Mouse (Mus musculus): ENCODE measurements around the gene Prpf18. TPM values are rescaled to one million over a fixed set of nuclear protein-coding genes. Genes with fewer than 3 reads are reported as not detected.

The Prpf18 gene
- total and polyA plus RNA-seq, 2 experiments from 2014 or later, result 24.3 to 24.5 TPM

DNA sequence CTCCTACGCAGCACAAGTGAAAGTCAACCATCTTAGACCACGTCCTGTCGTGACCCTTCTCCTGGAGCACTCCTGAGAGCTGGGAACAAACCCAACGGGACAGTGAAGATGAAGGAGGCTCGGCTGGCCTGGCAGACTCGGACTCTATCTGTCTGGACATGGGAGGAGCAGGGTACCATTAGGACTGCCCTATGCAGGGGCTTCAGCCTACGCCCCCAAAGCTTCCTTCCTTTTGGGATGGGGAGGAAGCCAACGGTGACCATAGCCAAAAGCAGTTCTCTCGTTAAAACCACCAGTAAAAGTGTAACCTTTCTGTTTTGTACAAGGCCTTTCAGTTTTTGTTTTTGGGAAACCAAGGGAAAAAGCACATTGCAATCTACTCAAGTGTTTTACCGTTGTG is 40.2 kb downstream of the Prpf18 start:
- H3K4me1 ChIP-seq (ENCODE audit: control insufficient read depth, insufficient read depth), result peaks cover 3% of the 10 kb centered on the region; the same call in 1 of the 2 replicates
- TF ChIP-seq EP300 (IDR thresholded peaks at IDR 0.05; ENCODE audit: low read depth) (no peak), CTCF (IDR thresholded peaks at IDR 0.05; ENCODE audit: low read depth) (no peak)
- H3K9me3 ChIP-seq (replicated peaks; ENCODE audit: control insufficient read depth, low read length), result no peaks in the 10 kb centered on the region
- ATAC-seq (ENCODE audit: insufficient read depth, low read depth) (no peak), DNase-seq (ENCODE audit: low spot score) (no peak)
- WGBS, result 80% methylated on average over 10 of the region's 10 CpGs
- H3K36me3 ChIP-seq (replicated peaks; ENCODE audit: control insufficient read depth, insufficient read depth, low read length), result peaks cover 63% of the 10 kb centered on the region
- H3K27ac ChIP-seq (ENCODE audit: low read depth), result no peak overlapping the region
- H3K4me2 ChIP-seq (ENCODE audit: low read depth, low read length), result no peak overlapping the region
- H3K4me3 ChIP-seq (ENCODE audit: low read depth, low read length), result no peak overlapping the region
- no peaks in the 10 kb centered on the region for H3K27me3 ChIP-seq (ENCODE audit: control insufficient read depth, insufficient read depth, low read length)
- H3K9ac ChIP-seq (replicated peaks; ENCODE audit: low read depth, low read length), result no peak overlapping the region

DNA sequence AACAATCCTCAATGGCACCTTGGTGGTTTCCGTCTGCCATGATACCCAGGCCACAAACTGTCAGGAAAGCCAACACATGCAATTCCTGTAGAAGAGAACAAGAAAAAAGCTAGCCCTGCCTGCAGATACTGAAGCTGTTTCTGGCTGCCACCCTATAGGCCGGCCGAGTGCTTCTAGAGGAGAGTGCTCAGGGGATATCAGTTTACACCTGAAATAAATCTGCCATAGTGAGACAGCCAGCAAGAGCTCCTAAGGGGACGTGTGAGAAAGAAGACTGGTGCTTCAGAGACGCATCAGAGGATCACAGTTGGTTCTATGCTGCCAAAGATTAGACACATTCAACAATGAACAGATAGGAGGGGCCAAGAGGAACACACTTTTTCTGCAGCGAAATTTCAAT is 40.6 kb downstream of the Prpf18 start:
- no peaks in the 10 kb centered on the region for H3K9me3 ChIP-seq (replicated peaks; ENCODE audit: control insufficient read depth, low read length)
- H3K27ac ChIP-seq (ENCODE audit: low read depth), result no peak overlapping the region
- H3K4me2 ChIP-seq (ENCODE audit: low read depth, low read length), result no peak overlapping the region
- peaks cover 67% of the 10 kb centered on the region for H3K36me3 ChIP-seq (replicated peaks; ENCODE audit: control insufficient read depth, insufficient read depth, low read length)
- H3K4me1 ChIP-seq (ENCODE audit: control insufficient read depth, insufficient read depth), result peaks cover 3% of the 10 kb centered on the region; the same call in 1 of the 2 replicates
- 77% methylated on average over 6 of the region's 6 CpGs for WGBS
- TF ChIP-seq EP300 (IDR thresholded peaks at IDR 0.05; ENCODE audit: low read depth) (no peak), CTCF (IDR thresholded peaks at IDR 0.05; ENCODE audit: low read depth) (no peak)
- H3K4me3 ChIP-seq (ENCODE audit: low read depth, low read length), result no peak overlapping the region
- ATAC-seq (ENCODE audit: insufficient read depth, low read depth) (no peak), DNase-seq (ENCODE audit: low spot score) (no peak)
- no peak overlapping the region for H3K9ac ChIP-seq (replicated peaks; ENCODE audit: low read depth, low read length)
- no peaks in the 10 kb centered on the region for H3K27me3 ChIP-seq (ENCODE audit: control insufficient read depth, insufficient read depth, low read length)

DNA sequence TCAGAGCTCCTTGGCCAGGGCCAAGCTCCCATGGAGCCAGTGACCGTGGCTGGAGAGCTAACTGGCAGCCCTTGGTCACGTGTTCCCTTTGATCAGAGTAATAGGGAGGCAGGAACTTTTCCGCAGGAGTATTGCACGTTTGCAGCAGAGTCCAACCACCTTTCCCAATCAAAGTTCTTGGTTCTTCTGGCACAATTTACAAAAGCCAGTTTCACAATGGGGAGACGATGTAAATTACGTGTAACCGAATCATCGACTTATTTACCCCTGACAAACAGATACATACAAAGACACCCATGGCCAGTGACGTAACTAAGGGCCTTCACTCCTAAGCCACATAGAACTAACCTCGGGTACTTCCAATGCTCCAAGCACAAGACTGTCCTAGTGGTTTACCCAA is 42.5 kb downstream of the Prpf18 start:
- 87% methylated on average over 10 of the region's 10 CpGs for WGBS
- ATAC-seq (ENCODE audit: insufficient read depth, low read depth) (no peak), DNase-seq (ENCODE audit: low spot score) (no peak)
- Histone ChIP-seq H3K27ac (ENCODE audit: low read depth) (no peak overlapping the region), H3K27me3 (ENCODE audit: control insufficient read depth, insufficient read depth, low read length) (no peaks in the 10 kb centered on the region), H3K4me2 (ENCODE audit: low read depth, low read length) (no peak overlapping the region), H3K9me3 (replicated peaks; ENCODE audit: control insufficient read depth, low read length) (no peaks in the 10 kb centered on the region), H3K4me3 (ENCODE audit: low read depth, low read length) (no peak overlapping the region), H3K4me1 (ENCODE audit: control insufficient read depth, insufficient read depth) (peaks cover 3% of the 10 kb centered on the region; the same call in 1 of the 2 replicates), H3K36me3 (replicated peaks; ENCODE audit: control insufficient read depth, insufficient read depth, low read length) (peaks cover 85% of the 10 kb centered on the region), H3K9ac (replicated peaks; ENCODE audit: low read depth, low read length) (no peak overlapping the region)
- no peak for TF ChIP-seq EP300 (IDR thresholded peaks at IDR 0.05; ENCODE audit: low read depth)
- no peak for TF ChIP-seq CTCF (IDR thresholded peaks at IDR 0.05; ENCODE audit: low read depth)

DNA sequence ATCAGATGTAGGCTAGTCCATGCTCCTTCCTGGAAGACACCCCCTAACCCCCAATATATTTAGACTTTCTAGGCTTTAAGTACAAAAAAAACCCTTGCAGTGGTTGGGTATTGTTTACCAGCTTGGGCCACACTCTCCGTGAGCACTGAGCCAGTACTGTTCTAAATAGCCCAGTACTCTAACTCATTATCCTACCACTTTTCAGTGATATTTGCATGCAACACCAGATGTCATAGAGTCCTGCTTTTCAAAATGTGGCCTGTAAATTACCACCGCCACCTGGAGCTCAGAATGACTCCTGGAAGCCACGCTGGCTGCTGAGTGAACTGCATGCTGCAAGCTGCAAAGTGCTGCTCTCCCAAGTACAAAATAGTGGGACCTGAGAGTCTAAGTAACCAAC is 43.7 kb downstream of the Prpf18 start:
- no peak for DNase-seq (ENCODE audit: low spot score)
- WGBS, result 88% methylated on average over 3 of the region's 3 CpGs
- no peaks in the 10 kb centered on the region for H3K27me3 ChIP-seq (ENCODE audit: control insufficient read depth, insufficient read depth, low read length)

DNA sequence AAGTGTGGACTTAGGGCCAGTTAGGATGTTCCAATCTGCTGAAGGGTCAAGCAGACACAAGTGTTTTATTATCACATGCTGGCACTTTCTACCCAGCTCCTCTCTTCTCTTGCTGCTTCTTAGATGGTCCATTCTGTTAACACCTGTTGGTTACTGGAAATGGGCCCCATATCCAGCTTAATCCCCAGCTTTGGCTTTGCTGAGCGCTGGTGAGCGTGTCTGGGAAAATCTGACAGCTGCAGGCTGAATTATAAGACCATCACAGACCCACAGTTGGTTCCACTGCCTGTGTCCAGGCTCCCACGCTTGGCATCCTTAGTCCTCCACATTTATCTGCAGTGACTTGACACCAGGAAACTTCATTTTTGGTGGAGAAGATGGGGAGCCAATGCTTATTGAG is 45.4 kb downstream of the Prpf18 start:
- no peak overlapping the region for H3K27ac ChIP-seq (ENCODE audit: low read depth)
- peaks cover 95% of the 10 kb centered on the region for H3K36me3 ChIP-seq (replicated peaks; ENCODE audit: control insufficient read depth, insufficient read depth, low read length)
- H3K9ac ChIP-seq (replicated peaks; ENCODE audit: low read depth, low read length), result no peak overlapping the region
- no peaks in the 10 kb centered on the region for H3K27me3 ChIP-seq (ENCODE audit: control insufficient read depth, insufficient read depth, low read length)
- WGBS, result 98% methylated on average over 3 of the region's 3 CpGs
- no peak overlapping the region for H3K4me3 ChIP-seq (ENCODE audit: low read depth, low read length)
- H3K4me2 ChIP-seq (ENCODE audit: low read depth, low read length), result no peak overlapping the region
- DNase-seq (ENCODE audit: low spot score) (no peak), ATAC-seq (ENCODE audit: insufficient read depth, low read depth) (no peak)
- TF ChIP-seq EP300 (IDR thresholded peaks at IDR 0.05; ENCODE audit: low read depth) (no peak), CTCF (IDR thresholded peaks at IDR 0.05; ENCODE audit: low read depth) (no peak)
- H3K9me3 ChIP-seq (replicated peaks; ENCODE audit: control insufficient read depth, low read length), result no peaks in the 10 kb centered on the region
- peaks cover under 1% of the 10 kb centered on the region; the same call in 1 of the 2 replicates for H3K4me1 ChIP-seq (ENCODE audit: control insufficient read depth, insufficient read depth)

More for the DNA sequence above, 43.7 kb downstream of the Prpf18 start:
- peaks cover 96% of the 10 kb centered on the region for H3K36me3 ChIP-seq (replicated peaks; ENCODE audit: control insufficient read depth, insufficient read depth, low read length)
- no peak overlapping the region for H3K9ac ChIP-seq (replicated peaks; ENCODE audit: low read depth, low read length)
- H3K9me3 ChIP-seq (replicated peaks; ENCODE audit: control insufficient read depth, low read length), result no peaks in the 10 kb centered on the region
- TF ChIP-seq CTCF (IDR thresholded peaks at IDR 0.05; ENCODE audit: low read depth) (no peak), EP300 (IDR thresholded peaks at IDR 0.05; ENCODE audit: low read depth) (no peak)
- H3K27ac ChIP-seq (ENCODE audit: low read depth), result no peak overlapping the region
- no peak for ATAC-seq (ENCODE audit: insufficient read depth, low read depth)
- H3K4me3 ChIP-seq (ENCODE audit: low read depth, low read length), result no peak overlapping the region
- no peaks in the 10 kb centered on the region for H3K4me1 ChIP-seq (ENCODE audit: control insufficient read depth, insufficient read depth)
- H3K4me2 ChIP-seq (ENCODE audit: low read depth, low read length), result no peak overlapping the region

DNA sequence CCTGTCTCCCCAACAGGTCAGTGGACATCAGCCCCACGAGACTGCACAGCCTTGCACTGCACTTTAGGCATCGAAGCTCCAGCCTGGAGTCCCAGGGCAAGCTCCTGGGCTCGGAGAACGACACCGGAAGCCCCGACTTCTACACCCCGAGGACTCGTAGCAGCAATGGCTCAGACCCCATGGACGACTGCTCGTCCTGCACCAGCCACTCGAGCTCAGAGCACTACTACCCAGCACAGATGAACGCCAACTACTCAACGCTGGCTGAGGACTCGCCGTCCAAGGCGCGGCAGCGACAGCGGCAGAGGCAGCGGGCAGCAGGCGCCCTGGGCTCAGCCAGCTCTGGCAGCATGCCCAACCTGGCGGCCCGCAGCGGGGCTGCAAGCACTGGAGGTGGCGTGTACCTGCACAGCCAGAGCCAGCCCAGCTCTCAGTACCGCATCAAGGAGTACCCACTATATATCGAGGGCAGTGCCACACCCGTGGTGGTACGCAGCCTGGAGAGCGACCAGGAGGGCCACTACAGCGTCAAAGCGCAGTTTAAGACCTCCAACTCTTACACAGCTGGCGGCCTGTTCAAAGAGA is 48.5 kb downstream of the Prpf18 start:
- Histone ChIP-seq H3K9me3 (replicated peaks; ENCODE audit: control insufficient read depth, low read length) (no peaks in the 10 kb centered on the region), H3K4me1 (ENCODE audit: control insufficient read depth, insufficient read depth) (peaks cover 13% of the 10 kb centered on the region), H3K27me3 (ENCODE audit: control insufficient read depth, insufficient read depth, low read length) (no peaks in the 10 kb centered on the region), H3K27ac (ENCODE audit: low read depth) (no peak overlapping the region), H3K36me3 (replicated peaks; ENCODE audit: control insufficient read depth, insufficient read depth, low read length) (peaks cover 67% of the 10 kb centered on the region), H3K9ac (replicated peaks; ENCODE audit: low read depth, low read length) (no peak overlapping the region), H3K4me3 (ENCODE audit: low read depth, low read length) (no peak overlapping the region), H3K4me2 (ENCODE audit: low read depth, low read length) (no peak overlapping the region)
- ATAC-seq (ENCODE audit: insufficient read depth, low read depth), result no peak
- no peak for TF ChIP-seq CTCF (IDR thresholded peaks at IDR 0.05; ENCODE audit: low read depth)
- TF ChIP-seq EP300 (IDR thresholded peaks at IDR 0.05; ENCODE audit: low read depth), result no peak
- DNase-seq (ENCODE audit: low spot score), result no peak
- WGBS, result 82% methylated on average over 33 of the region's 33 CpGs

All from heart, postnatal 0 days (tissue).